Mouse (Mus musculus) liver, embryonic 14.5 days (tissue): Measurements from ENCODE around the gene Gm6880.

ENCODE experiments used
- CTCF ChIP-seq: IDR thresholded peaks from 2 replicates; pipeline ENCODE4 v1.5.1; 2016; ENCODE audit warnings: antibody characterized with exemption, low read depth, control low read depth
- EP300 ChIP-seq: IDR thresholded peaks from 2 replicates; pipeline ENCODE4 v1.6.1; 2016; ENCODE audit warnings: antibody characterized with exemption, low read depth

DNA sequence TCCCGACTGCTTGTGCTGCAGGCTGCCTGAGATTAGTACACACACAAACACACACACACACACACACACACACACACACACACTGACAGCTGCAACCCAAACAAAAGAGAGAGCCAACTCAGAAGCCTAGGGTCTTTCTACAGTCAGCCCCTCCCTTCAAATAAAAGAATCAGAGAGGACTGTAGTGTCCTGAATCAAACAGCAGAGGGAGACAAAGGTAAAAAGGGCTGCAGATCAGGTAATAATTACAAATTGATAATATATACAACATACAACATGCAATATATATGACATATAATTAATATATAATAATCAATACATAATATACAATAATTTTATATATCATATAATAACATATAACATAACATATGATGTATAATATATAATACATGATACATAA is 15.9 kb upstream of the Gm6880 start:
- no peak for TF ChIP-seq EP300
- TF ChIP-seq CTCF, result peak; percentile 14; the same call in 1 of the 2 replicates
